ENCODE assay signal across 22 mouse cellular contexts in genomic region chr14:100934554-100934953, GRCm38 (mm10).
"Had no signal": no experiment of that assay in that cellular context is flagged by ENCODE, and none has a peak within 500 bp of the region (broad histone marks: within the 10 kb centered on the region; RNA-seq: fewer than 3 reads in every experiment).

No protein-coding gene starts in this region.

- H3K36me3 ChIP-seq: liver, embryonic 12.5 days; liver, embryonic 15.5 days; lung, embryonic 15.5 days; midbrain, embryonic 12.5 days; neural tube, embryonic 12.5 days; neural tube, embryonic 15.5 days had no signal

- ATAC-seq: inflammation-experienced regulatory T-cells, adult 6 months; intestine, embryonic 16.5 days; liver, embryonic 12.5 days; midbrain, embryonic 16.5 days had no signal

- H3K9ac ChIP-seq: liver, embryonic 12.5 days; liver, embryonic 15.5 days; lung, embryonic 15.5 days; midbrain, embryonic 12.5 days; neural tube, embryonic 12.5 days; neural tube, embryonic 15.5 days had no signal

- H3K27me3 ChIP-seq: liver, embryonic 12.5 days; liver, embryonic 15.5 days; lung, embryonic 15.5 days; midbrain, embryonic 12.5 days; neural tube, embryonic 12.5 days; neural tube, embryonic 15.5 days had no signal

- H3K4me3 ChIP-seq: liver, embryonic 12.5 days; liver, embryonic 15.5 days; lung, embryonic 15.5 days; midbrain, embryonic 12.5 days; neural tube, embryonic 12.5 days; neural tube, embryonic 15.5 days had no signal

- H3K4me1 ChIP-seq: liver, embryonic 12.5 days; liver, embryonic 15.5 days; lung, embryonic 15.5 days; midbrain, embryonic 12.5 days; neural tube, embryonic 12.5 days; neural tube, embryonic 15.5 days had no signal

- H3K27ac ChIP-seq: liver, embryonic 12.5 days; liver, embryonic 15.5 days; lung, embryonic 15.5 days; macrophage; midbrain, embryonic 12.5 days; neural tube, embryonic 12.5 days; neural tube, embryonic 15.5 days; stomach, postnatal 0 days had no signal

- DNase-seq: kidney, adult 18-20 months; kidney, adult 9 months; kidney, postnatal 14 days; kidney, postnatal 4 days; lung, adult 18-20 months; lung, postnatal 14 days; right cerebral cortex, adult 18-20 months; right cerebral cortex, postnatal 14 days; thymus, adult 2 months; thymus, postnatal 14 days; thymus, postnatal 4 days had no signal

- H3K9me3 ChIP-seq: liver, embryonic 12.5 days; liver, embryonic 15.5 days; lung, embryonic 15.5 days; midbrain, embryonic 12.5 days; neural tube, embryonic 12.5 days; neural tube, embryonic 15.5 days had no signal

- H3K4me2 ChIP-seq: liver, embryonic 12.5 days; liver, embryonic 15.5 days; lung, embryonic 15.5 days; midbrain, embryonic 12.5 days; neural tube, embryonic 12.5 days; neural tube, embryonic 15.5 days had no signal
